Comparison of ENCODE assay signal across 9 mouse cellular contexts in genomic region chr7:92180029-92180428, GRCm38 (mm10).
A peak's percentile ranks its signal among the peaks of the same experiment; 100 is the strongest.
DNase-seq lines count a peak whose midpoint lies in the region; ATAC-seq and TF ChIP-seq lines count a peak whose summit lies in the region.
"Had no signal": no experiment of that assay in that cellular context is flagged by ENCODE, and none has a peak within 500 bp of the region (broad histone marks: within the 10 kb centered on the region; RNA-seq: fewer than 3 reads in every experiment).

No protein-coding gene starts in this region.

- H3K27me3 ChIP-seq in heart, embryonic 14.5 days (ENCODE audit: control insufficient read depth, insufficient read depth, low read length), result no peaks in the 10 kb centered on the region
- no peaks in the 10 kb centered on the region for H3K27me3 ChIP-seq in embryonic facial prominence, embryonic 15.5 days
- H3K27me3 ChIP-seq in intestine, embryonic 15.5 days (replicated peaks), result no peaks in the 10 kb centered on the region
- no peaks in the 10 kb centered on the region for H3K27me3 ChIP-seq in midbrain, postnatal 0 days (ENCODE audit: insufficient read depth, low read length)

- intact Hi-C loops in heart, postnatal 14 days (cut with DNase I), result no loop called here

- peak overlapping the region; percentile 65 for H3K4me2 ChIP-seq in heart, embryonic 14.5 days (ENCODE audit: low read length)
- H3K4me2 ChIP-seq in embryonic facial prominence, embryonic 15.5 days (replicated peaks), result peak overlapping the region; percentile 66
- peak overlapping the region; percentile 85 for H3K4me2 ChIP-seq in intestine, embryonic 15.5 days (replicated peaks)
- peak overlapping the region; percentile 66 for H3K4me2 ChIP-seq in midbrain, postnatal 0 days (ENCODE audit: low read depth, low read length, poor library complexity, severe bottlenecking)

- peak overlapping the region; percentile 72 for H3K9ac ChIP-seq in heart, embryonic 14.5 days (ENCODE audit: low read length)
- H3K9ac ChIP-seq in embryonic facial prominence, embryonic 15.5 days, result 0 out of 2 replicates have a peak overlapping the region, but pooled peaks have one; percentile 0
- no peak overlapping the region for H3K9ac ChIP-seq in intestine, embryonic 15.5 days
- peak overlapping the region; percentile 19; the same call in 1 of the 2 replicates for H3K9ac ChIP-seq in midbrain, postnatal 0 days (replicated peaks; ENCODE audit: low read length, poor library complexity, severe bottlenecking)

- 43% methylated on average over 5 of the region's 5 CpGs for WGBS in heart, embryonic 14.5 days
- WGBS in embryonic facial prominence, embryonic 15.5 days, result 32% methylated on average over 5 of the region's 5 CpGs
- 38% methylated on average over 5 of the region's 5 CpGs for WGBS in intestine, embryonic 15.5 days
- WGBS in midbrain, postnatal 0 days, result 46% methylated on average over 5 of the region's 5 CpGs

- no peaks in the 10 kb centered on the region for H3K9me3 ChIP-seq in heart, embryonic 14.5 days (ENCODE audit: control insufficient read depth, low read length)
- H3K9me3 ChIP-seq in embryonic facial prominence, embryonic 15.5 days (replicated peaks), result no peaks in the 10 kb centered on the region
- H3K9me3 ChIP-seq in intestine, embryonic 15.5 days, result no peaks in the 10 kb centered on the region
- H3K9me3 ChIP-seq in midbrain, postnatal 0 days (ENCODE audit: low read length), result no peaks in the 10 kb centered on the region

- no peaks in the 10 kb centered on the region for H3K36me3 ChIP-seq in heart, embryonic 14.5 days (ENCODE audit: control insufficient read depth, insufficient read depth, low read length)
- H3K36me3 ChIP-seq in embryonic facial prominence, embryonic 15.5 days, result no peaks in the 10 kb centered on the region
- H3K36me3 ChIP-seq in intestine, embryonic 15.5 days, result no peaks in the 10 kb centered on the region
- no peaks in the 10 kb centered on the region for H3K36me3 ChIP-seq in midbrain, postnatal 0 days (ENCODE audit: insufficient read depth, low read length)

- H3K4me1 ChIP-seq in heart, embryonic 14.5 days (ENCODE audit: control insufficient read depth in 2 of 2, insufficient read depth in 2 of 2, low read length in 2 of 2), result peaks cover 4% of the 10 kb centered on the region in 2 experiments; a peak in 3 of 4 replicates
- H3K4me1 ChIP-seq in embryonic facial prominence, embryonic 15.5 days, result peaks cover 19% of the 10 kb centered on the region
- no peaks in the 10 kb centered on the region for H3K4me1 ChIP-seq in intestine, embryonic 15.5 days (replicated peaks)
- H3K4me1 ChIP-seq in midbrain, postnatal 0 days (ENCODE audit: insufficient read depth, low read length), result peaks cover 7% of the 10 kb centered on the region; the same call in 1 of the 2 replicates

- peak overlapping the region; percentile 48 to 64 for H3K4me3 ChIP-seq in heart, embryonic 14.5 days (ENCODE audit: control insufficient read depth in 1 of 2, insufficient read depth in 1 of 2, low read depth in 1 of 2, low read length in 2 of 2)
- H3K4me3 ChIP-seq in embryonic facial prominence, embryonic 15.5 days (replicated peaks), result peak overlapping the region; percentile 46
- peak overlapping the region; percentile 38 for H3K4me3 ChIP-seq in intestine, embryonic 15.5 days (replicated peaks)
- peak overlapping the region; percentile 29 for H3K4me3 ChIP-seq in midbrain, postnatal 0 days (ENCODE audit: low read depth, low read length)

- TF ChIP-seq CTCF in midbrain, postnatal 0 days (IDR thresholded peaks at IDR 0.05), result no peak

- DNase-seq in heart, postnatal 14 days, result no peak
- no peak for DNase-seq in midbrain, postnatal 0 days (ENCODE audit: low spot score)
- DNase-seq in yolk sac, embryonic 10.5 days (ENCODE audit: low spot score), result no peak
- DNase-seq in cerebellum, adult 9-11 months, result no peak
- no peak for DNase-seq in urinary bladder, postnatal 14 days (ENCODE audit: low spot score)
- DNase-seq: gastrocnemius, postnatal 25 days had no signal

- ATAC-seq in heart, embryonic 14.5 days (ENCODE audit: insufficient number of reproducible peaks, insufficient read depth, low FRiP score, low read depth), result no peak
- no peak for ATAC-seq in embryonic facial prominence, embryonic 15.5 days (ENCODE audit: insufficient number of reproducible peaks, low FRiP score, low TSS enrichment, low read depth)
- ATAC-seq in intestine, embryonic 15.5 days, result no peak
- ATAC-seq in midbrain, postnatal 0 days (ENCODE audit: low FRiP score), result no peak

- peak overlapping the region; percentile 35 to 41; a peak in 3 of 4 replicates for H3K27ac ChIP-seq in heart, embryonic 14.5 days (replicated peaks in 1 of 2; ENCODE audit: control insufficient read depth in 1 of 2, insufficient read depth in 1 of 2, low read depth in 2 of 2, low read length in 2 of 2)
- H3K27ac ChIP-seq in embryonic facial prominence, embryonic 15.5 days (replicated peaks), result peak overlapping the region; percentile 25; the same call in 1 of the 2 replicates
- H3K27ac ChIP-seq in intestine, embryonic 15.5 days, result no peak overlapping the region
- no peak overlapping the region for H3K27ac ChIP-seq in midbrain, postnatal 0 days (ENCODE audit: low read depth, low read length)

Comparison
In these comparisons a context has a peak if more than half of its experiments do, and no peak if none do; other contexts are left out.
1. H3K27ac ChIP-seq: peak in heart, embryonic 14.5 days (2 of 2) and embryonic facial prominence, embryonic 15.5 days (single experiment); none in intestine, embryonic 15.5 days (single experiment) and midbrain, postnatal 0 days (single experiment).
2. Peak in every context shown above with its lines, with median percentiles within 50 percentile points of each other: H3K4me2 ChIP-seq and H3K4me3 ChIP-seq.